Comparison of ENCODE assay signal across 11 mouse cellular contexts in genomic region chr4:150536821-150537510, GRCm38 (mm10).
A peak's percentile ranks its signal among the peaks of the same experiment; 100 is the strongest.
DNase-seq lines count a peak whose midpoint lies in the region; ATAC-seq and TF ChIP-seq lines count a peak whose summit lies in the region.
"Had no signal": no experiment of that assay in that cellular context is flagged by ENCODE, and none has a peak within 500 bp of the region (broad histone marks: within the 10 kb centered on the region; RNA-seq: fewer than 3 reads in every experiment).

No protein-coding gene starts in this region.

- H3K4me2 ChIP-seq in hindbrain, embryonic 15.5 days = no peak overlapping the region
- H3K4me2 ChIP-seq in hindbrain, embryonic 12.5 days (replicated peaks) = no peak overlapping the region
- H3K4me2 ChIP-seq in midbrain, embryonic 16.5 days (ENCODE audit: low read length) = no peak overlapping the region
- H3K4me2 ChIP-seq in midbrain, embryonic 14.5 days (ENCODE audit: low read length) = no peak overlapping the region
- no peak overlapping the region for H3K4me2 ChIP-seq in intestine, postnatal 0 days (replicated peaks; ENCODE audit: low read depth)
- H3K4me2 ChIP-seq: midbrain, embryonic 12.5 days had no signal

- no peak overlapping the region for H3K9ac ChIP-seq in hindbrain, embryonic 15.5 days
- H3K9ac ChIP-seq in hindbrain, embryonic 12.5 days = no peak overlapping the region
- H3K9ac ChIP-seq in midbrain, embryonic 16.5 days (ENCODE audit: low read depth, low read length) = no peak overlapping the region
- H3K9ac ChIP-seq in midbrain, embryonic 14.5 days (replicated peaks; ENCODE audit: low read length) = no peak overlapping the region
- no peak overlapping the region for H3K9ac ChIP-seq in intestine, postnatal 0 days (ENCODE audit: low read depth, low read length)
- H3K9ac ChIP-seq: midbrain, embryonic 12.5 days had no signal

- 76% methylated on average over 3 of the region's 3 CpGs for WGBS in hindbrain, embryonic 15.5 days
- 93% methylated on average over 3 of the region's 3 CpGs for WGBS in hindbrain, embryonic 12.5 days
- 83% methylated on average over 3 of the region's 3 CpGs for WGBS in midbrain, embryonic 16.5 days
- 86% methylated on average over 3 of the region's 3 CpGs for WGBS in midbrain, embryonic 14.5 days
- 60% methylated on average over 3 of the region's 3 CpGs for WGBS in intestine, postnatal 0 days

- H3K27me3 ChIP-seq in hindbrain, embryonic 15.5 days = no peaks in the 10 kb centered on the region
- H3K27me3 ChIP-seq in hindbrain, embryonic 12.5 days = no peaks in the 10 kb centered on the region
- H3K27me3 ChIP-seq in midbrain, embryonic 16.5 days (ENCODE audit: control insufficient read depth, insufficient read depth, low read depth, low read length) = no peaks in the 10 kb centered on the region
- H3K27me3 ChIP-seq in midbrain, embryonic 14.5 days (ENCODE audit: control insufficient read depth, insufficient read depth, low read length) = no peaks in the 10 kb centered on the region
- H3K27me3 ChIP-seq in intestine, postnatal 0 days (replicated peaks; ENCODE audit: control insufficient read depth, insufficient read depth, low read length) = no peaks in the 10 kb centered on the region
- H3K27me3 ChIP-seq: midbrain, embryonic 12.5 days had no signal

- H3K36me3 ChIP-seq in hindbrain, embryonic 15.5 days = peaks cover 24% of the 10 kb centered on the region
- H3K36me3 ChIP-seq in hindbrain, embryonic 12.5 days = peaks cover 39% of the 10 kb centered on the region
- H3K36me3 ChIP-seq in midbrain, embryonic 16.5 days (ENCODE audit: control insufficient read depth, insufficient read depth, low read length) = 0 out of 2 replicates have a peak, but pooled peaks cover 2% of the 10 kb centered on the region
- H3K36me3 ChIP-seq in midbrain, embryonic 14.5 days (ENCODE audit: control insufficient read depth, insufficient read depth, low read length) = peaks cover 11% of the 10 kb centered on the region
- peaks cover 21% of the 10 kb centered on the region for H3K36me3 ChIP-seq in intestine, postnatal 0 days (ENCODE audit: control insufficient read depth, insufficient read depth)

- peak overlapping the region; percentile 62 for H3K27ac ChIP-seq in hindbrain, embryonic 15.5 days (replicated peaks)
- H3K27ac ChIP-seq in hindbrain, embryonic 12.5 days = no peak overlapping the region
- H3K27ac ChIP-seq in midbrain, embryonic 16.5 days (ENCODE audit: low read length) = peak overlapping the region; percentile 63
- H3K27ac ChIP-seq in midbrain, embryonic 14.5 days (replicated peaks; ENCODE audit: low read depth, low read length) = no peak overlapping the region; the same call in 1 of the 2 replicates
- 0 out of 2 replicates have a peak overlapping the region, but pooled peaks have one; percentile 28 for H3K27ac ChIP-seq in intestine, postnatal 0 days (ENCODE audit: low read depth, low read length)
- H3K27ac ChIP-seq: midbrain, embryonic 12.5 days had no signal

- TF ChIP-seq CTCF in intestine, postnatal 0 days (IDR thresholded peaks at IDR 0.05; ENCODE audit: low read depth) = no peak

- no peak overlapping the region for H3K4me3 ChIP-seq in hindbrain, embryonic 15.5 days
- no peak overlapping the region for H3K4me3 ChIP-seq in hindbrain, embryonic 12.5 days
- H3K4me3 ChIP-seq in midbrain, embryonic 16.5 days (ENCODE audit: low read depth, low read length) = no peak overlapping the region
- H3K4me3 ChIP-seq in midbrain, embryonic 14.5 days (replicated peaks; ENCODE audit: low read depth, low read length) = no peak overlapping the region
- H3K4me3 ChIP-seq in intestine, postnatal 0 days (ENCODE audit: low read depth, low read length) = no peak overlapping the region
- H3K4me3 ChIP-seq: midbrain, embryonic 12.5 days had no signal

- ATAC-seq in hindbrain, embryonic 15.5 days (ENCODE audit: low FRiP score, low read depth) = no peak
- ATAC-seq in hindbrain, embryonic 12.5 days (ENCODE audit: low FRiP score) = no peak
- no peak for ATAC-seq in midbrain, embryonic 16.5 days
- no peak for ATAC-seq in midbrain, embryonic 14.5 days (ENCODE audit: low FRiP score, low TSS enrichment)
- ATAC-seq in intestine, postnatal 0 days = 0 out of 2 replicates have a peak, but pooled peaks have one; percentile 22

- DNase-seq in midbrain, embryonic 14.5 days = no peak
- DNase-seq in telencephalon, adult 2 months (ENCODE audit: low read depth, low spot score) = peak; percentile 42
- no peak for DNase-seq in ovary, postnatal 14 days (ENCODE audit: low spot score)
- DNase-seq in thymus, postnatal 10 days (ENCODE audit: low spot score in 2 of 2) = no peak
- DNase-seq: embryo, embryonic 11 days; gastrocnemius, postnatal 14 days had no signal

- H3K4me1 ChIP-seq in hindbrain, embryonic 15.5 days (replicated peaks) = peaks cover 20% of the 10 kb centered on the region
- H3K4me1 ChIP-seq in hindbrain, embryonic 12.5 days = peaks cover 10% of the 10 kb centered on the region
- peaks cover 16% of the 10 kb centered on the region for H3K4me1 ChIP-seq in midbrain, embryonic 16.5 days (ENCODE audit: control insufficient read depth, insufficient read depth, low read length)
- H3K4me1 ChIP-seq in midbrain, embryonic 14.5 days (ENCODE audit: control insufficient read depth, insufficient read depth, low read length) = peaks cover 11% of the 10 kb centered on the region
- no peaks in the 10 kb centered on the region for H3K4me1 ChIP-seq in intestine, postnatal 0 days (replicated peaks; ENCODE audit: control insufficient read depth, insufficient read depth, low read length)

- H3K9me3 ChIP-seq in hindbrain, embryonic 15.5 days = no peaks in the 10 kb centered on the region
- H3K9me3 ChIP-seq in hindbrain, embryonic 12.5 days (replicated peaks) = no peaks in the 10 kb centered on the region
- no peaks in the 10 kb centered on the region for H3K9me3 ChIP-seq in midbrain, embryonic 16.5 days (replicated peaks; ENCODE audit: control insufficient read depth, low read length, poor library complexity, severe bottlenecking)
- no peaks in the 10 kb centered on the region for H3K9me3 ChIP-seq in midbrain, embryonic 14.5 days (ENCODE audit: control insufficient read depth, low read length)
- no peaks in the 10 kb centered on the region for H3K9me3 ChIP-seq in intestine, postnatal 0 days (ENCODE audit: control insufficient read depth)
- H3K9me3 ChIP-seq: midbrain, embryonic 12.5 days had no signal

Comparison
In these comparisons a context has a peak if more than half of its experiments do, and no peak if none do; other contexts are left out.
1. H3K27ac ChIP-seq: peak in hindbrain, embryonic 15.5 days (single experiment), midbrain, embryonic 16.5 days (single experiment) and intestine, postnatal 0 days (single experiment); none in hindbrain, embryonic 12.5 days (single experiment) and midbrain, embryonic 14.5 days (single experiment).